Mouse (Mus musculus) liver, embryonic 13.5 days (tissue): ENCODE results near the gene Washc2. TPM values are rescaled to one million over a fixed set of nuclear protein-coding genes. Genes with fewer than 3 reads are reported as not detected.

ENCODE experiments used
- ATAC-seq: fragments of 200-750 bp; cut with Nextera tagmentation; 2 replicates; pipeline ENCODE4 v1.8.0; 2017; ENCODE audit warnings: low read depth, mild to moderate bottlenecking, moderate number of reproducible peaks, moderate library complexity
- DNase-seq: peaks from one replicate; pipeline ENCODE4 v3.0.0; 2022
- H3K27ac ChIP-seq: fragments of 300-500 bp; sonication (generic); 2 replicates; pipeline ENCODE4 v1.5.1; 2015; ENCODE audit warnings: moderate library complexity, mild to moderate bottlenecking, inconsistent platforms
- H3K27me3 ChIP-seq: fragments of 300-500 bp; sonication (generic); 2 replicates; pipeline ENCODE4 v1.6.1; 2015; ENCODE audit warnings: mild to moderate bottlenecking, inconsistent platforms
- H3K36me3 ChIP-seq: fragments of 300-500 bp; sonication (generic); 2 replicates; pipeline ENCODE4 v1.6.1; 2015; ENCODE audit warnings: mild to moderate bottlenecking, inconsistent platforms
- H3K4me1 ChIP-seq: fragments of 300-500 bp; sonication (generic); replicated peaks from 2 replicates; pipeline ENCODE4 v1.6.1; 2015; ENCODE audit warnings: inconsistent platforms
- H3K4me2 ChIP-seq: fragments of 300-500 bp; sonication (generic); 2 replicates; pipeline ENCODE4 v1.6.1; 2015; ENCODE audit warnings: inconsistent platforms, mild to moderate bottlenecking, moderate library complexity
- H3K4me3 ChIP-seq: fragments of 300-500 bp; sonication (generic); replicated peaks from 2 replicates; pipeline ENCODE4 v1.5.1; 2015; ENCODE audit warnings: mild to moderate bottlenecking, inconsistent platforms
- H3K9ac ChIP-seq: fragments of 300-500 bp; sonication (generic); 2 replicates; pipeline ENCODE4 v1.6.1; 2015; ENCODE audit warnings: mild to moderate bottlenecking, inconsistent platforms
- H3K9me3 ChIP-seq: fragments of 300-500 bp; sonication (generic); replicated peaks from 2 replicates; pipeline ENCODE4 v1.6.1; 2016; ENCODE audit warnings: inconsistent platforms
- WGBS: fragments of 180-500 bp; shearing (Covaris S2); methylation state at CpG from one replicate; pipeline ENCODE4 v1.1.7; 2015; ENCODE audit not compliant: insufficient replicate concordance; 5-methylcytosine and 5-hydroxymethylcytosine counted together
- polyA plus RNA-seq: library from polyadenylated mRNA; unstranded; fragments of >200 nt; fragmentation: Nextera tagmentation; extraction: Ambion mirVana; gene quantifications from 2 replicates; pipeline ENCODE4 v1.2.1, GENCODE M21; 2015

Washc2 gene
- polyA plus RNA-seq, 1 experiment from 2014 or later: 13.8 TPM

DNA sequence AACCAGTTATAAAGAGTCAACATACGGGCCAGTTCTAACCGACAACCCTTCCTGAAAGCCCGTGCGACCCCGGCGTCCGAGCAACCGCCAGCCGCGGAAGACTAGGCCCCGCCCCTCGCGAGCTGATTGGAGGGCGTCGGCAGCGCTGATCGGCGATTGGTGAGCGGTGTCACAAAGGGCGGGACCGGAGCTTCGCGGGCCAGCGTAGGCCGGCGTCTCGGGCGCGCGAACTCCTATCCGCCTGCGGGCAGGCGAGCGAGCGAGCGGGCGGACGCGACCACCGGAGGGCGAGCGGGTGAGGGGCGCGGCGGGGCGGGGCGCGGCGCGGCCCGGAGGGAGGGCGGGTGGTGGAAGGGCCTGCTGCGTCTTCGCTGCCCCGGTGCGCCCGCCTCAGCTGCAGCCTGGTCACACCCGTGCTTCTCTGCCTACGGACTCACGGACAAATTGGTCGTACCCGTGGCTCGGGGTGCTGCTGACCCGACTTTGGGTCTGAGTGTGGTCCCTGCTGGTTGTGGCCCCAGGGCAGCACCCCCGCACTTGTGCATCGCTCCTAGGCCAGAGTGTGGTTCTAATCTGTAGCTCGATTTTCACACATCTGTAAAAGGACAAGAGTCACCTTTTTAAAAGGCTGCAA is 56.3 kb downstream of the Washc2 start, which contains the start of gene Zfand4:
Gene Zfand4, plus strand, starts transcription at position 205 of the 634 bp plus-strand sequence.
- no peaks in the 10 kb centered on the region for H3K9me3 ChIP-seq
- peak within 1 kb of the TSS; percentile 74 for H3K4me3 ChIP-seq
- WGBS: under 1% methylated on average over 66 of the region's 67 CpGs
- peak within 1 kb of the TSS; percentile 80 for H3K4me2 ChIP-seq
- DNase-seq (peak; percentile 91), ATAC-seq (peak; percentile 97)
- peaks cover 36% of the 10 kb centered on the region for H3K4me1 ChIP-seq
- no peaks in the 10 kb centered on the region for H3K27me3 ChIP-seq
- H3K9ac ChIP-seq: peak within 1 kb of the TSS; percentile 85
- H3K36me3 ChIP-seq: peaks cover 6% of the 10 kb centered on the region; the same call in 1 of the 2 replicates
- H3K27ac ChIP-seq: peak within 1 kb of the TSS; percentile 81

DNA sequence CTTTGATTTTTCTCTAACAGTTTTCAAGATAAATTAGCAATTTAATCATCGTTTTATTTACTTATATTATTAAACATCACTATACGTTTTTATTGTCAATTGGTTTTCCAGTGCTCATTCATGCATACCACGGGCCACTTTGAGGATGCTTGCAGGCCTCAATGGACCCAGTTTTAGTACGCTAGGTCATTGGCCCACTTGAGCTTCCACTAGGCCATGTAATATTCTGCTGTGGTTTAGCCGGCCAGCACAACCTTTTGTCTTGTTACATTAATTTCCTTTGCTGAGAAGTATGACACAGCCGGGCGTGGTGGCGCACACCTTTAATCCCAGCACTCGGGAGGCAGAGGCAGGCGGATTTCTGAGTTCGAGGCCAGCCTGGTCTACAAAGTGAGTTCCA is 57.0 kb downstream of the Washc2 start:
- 68% methylated on average over 11 of the region's 11 CpGs for WGBS
- no peak for ATAC-seq
- Histone ChIP-seq H3K4me2 (peak overlapping the region; percentile 80), H3K4me1 (peaks cover 36% of the 10 kb centered on the region), H3K27me3 (no peaks in the 10 kb centered on the region), H3K9me3 (no peaks in the 10 kb centered on the region), H3K27ac (peak overlapping the region; percentile 39; the same call in 1 of the 2 replicates), H3K4me3 (peak overlapping the region; percentile 74), H3K9ac (peak overlapping the region; percentile 85), H3K36me3 (peaks cover 3% of the 10 kb centered on the region; the same call in 1 of the 2 replicates)
- DNase-seq: no peak

DNA sequence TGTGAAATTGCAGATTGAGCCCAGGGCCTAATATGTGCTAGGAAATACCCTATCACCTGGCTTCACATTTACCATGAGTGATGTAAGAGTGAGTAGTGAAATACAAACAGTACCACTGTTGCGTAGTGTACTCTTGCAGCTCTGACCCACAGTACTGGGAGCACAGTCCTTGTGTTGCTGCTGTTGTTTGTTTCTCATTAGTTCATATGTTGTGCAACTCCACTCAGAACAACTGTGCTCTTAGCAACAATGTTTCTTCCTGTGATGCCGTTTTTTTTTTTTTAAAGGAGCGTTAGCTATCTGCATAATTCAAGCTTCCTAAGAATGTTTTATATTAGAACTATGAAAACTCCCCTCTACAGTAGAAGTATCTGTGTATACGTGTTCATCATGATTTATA is 57.8 kb downstream of the Washc2 start:
- Histone ChIP-seq H3K9ac (peak overlapping the region; percentile 46; the same call in 1 of the 2 replicates), H3K9me3 (no peaks in the 10 kb centered on the region), H3K27ac (peak overlapping the region; percentile 39), H3K36me3 (peaks cover 3% of the 10 kb centered on the region; the same call in 1 of the 2 replicates), H3K4me3 (no peak overlapping the region), H3K27me3 (no peaks in the 10 kb centered on the region), H3K4me1 (peaks cover 36% of the 10 kb centered on the region), H3K4me2 (peak overlapping the region; percentile 80)
- WGBS: 69% methylated on average over 4 of the region's 4 CpGs
- no peak for DNase-seq
- ATAC-seq: no peak

DNA sequence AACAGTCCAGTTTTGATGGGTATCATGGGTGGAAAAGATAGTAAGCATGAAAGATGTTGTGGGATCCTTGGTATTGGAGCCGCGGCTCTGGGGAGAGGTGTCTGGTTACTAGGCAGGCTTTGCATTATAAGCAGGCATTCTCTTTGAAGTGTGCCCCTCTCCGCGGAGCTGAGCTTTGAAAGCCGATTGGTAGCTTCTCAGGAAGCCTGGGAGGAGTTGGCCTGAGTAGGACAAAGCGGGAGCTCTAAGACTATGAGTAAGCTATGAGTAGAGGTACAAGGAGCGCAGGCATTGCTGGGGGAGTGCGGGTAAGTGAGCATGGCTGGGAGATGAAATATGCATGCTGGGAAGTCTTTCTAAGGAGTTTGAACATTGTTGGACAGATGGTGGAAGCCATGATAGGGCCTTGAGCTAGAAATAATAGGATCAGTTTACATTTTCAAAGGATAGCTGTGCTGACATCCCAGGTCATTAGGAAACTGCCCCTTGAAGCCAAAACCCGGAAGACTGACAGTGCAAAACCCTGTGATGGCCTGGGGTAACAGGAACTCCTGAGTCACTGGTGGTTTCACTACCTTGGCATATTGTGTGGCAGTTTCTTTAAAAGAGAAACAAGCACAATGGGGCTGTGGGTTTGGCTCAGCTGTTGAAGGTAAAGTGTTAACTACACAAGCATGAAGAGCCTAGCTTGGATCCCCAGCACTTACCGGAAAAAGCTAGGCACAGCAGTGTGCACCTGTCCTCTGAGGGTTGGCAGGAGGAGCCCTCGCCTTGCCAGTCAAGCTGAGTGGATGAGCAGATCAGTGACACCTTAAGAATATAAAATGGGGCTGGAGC is 58.7 kb downstream of the Washc2 start:
- H3K9me3 ChIP-seq: no peaks in the 10 kb centered on the region
- H3K36me3 ChIP-seq: peaks cover 3% of the 10 kb centered on the region; the same call in 1 of the 2 replicates
- H3K27me3 ChIP-seq: no peaks in the 10 kb centered on the region
- H3K4me2 ChIP-seq: peak overlapping the region; percentile 80
- peak overlapping the region; percentile 46 for H3K9ac ChIP-seq
- DNase-seq: no peak
- WGBS: 36% methylated on average over 11 of the region's 11 CpGs
- peaks cover 36% of the 10 kb centered on the region for H3K4me1 ChIP-seq
- H3K4me3 ChIP-seq: peak overlapping the region; percentile 6
- peak overlapping the region; percentile 61 for H3K27ac ChIP-seq
- ATAC-seq: peak; percentile 43

DNA sequence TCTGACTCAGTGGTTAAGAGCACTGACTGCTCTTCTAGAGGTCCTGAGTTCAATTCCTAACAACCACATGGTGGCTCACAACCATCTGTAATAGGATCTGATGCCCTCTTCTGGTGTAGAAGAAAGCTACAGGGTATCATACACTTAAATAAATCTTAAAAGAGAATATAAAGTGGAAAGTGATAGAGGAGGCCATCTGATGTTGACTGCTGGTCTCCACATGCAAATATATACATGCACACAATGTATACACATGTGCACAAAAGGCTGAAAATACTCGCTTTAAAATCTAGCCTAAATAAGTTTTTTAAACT is 59.2 kb downstream of the Washc2 start:
- WGBS: 71% methylated on average over 1 of the region's 1 CpGs
- Histone ChIP-seq H3K4me2 (peak overlapping the region; percentile 80), H3K36me3 (no peaks in the 10 kb centered on the region), H3K27me3 (no peaks in the 10 kb centered on the region), H3K4me1 (peaks cover 36% of the 10 kb centered on the region), H3K4me3 (no peak overlapping the region), H3K9me3 (no peaks in the 10 kb centered on the region), H3K27ac (0 out of 2 replicates have a peak overlapping the region, but pooled peaks have one; percentile 61), H3K9ac (0 out of 2 replicates have a peak overlapping the region, but pooled peaks have one; percentile 46)
- DNase-seq (no peak), ATAC-seq (no peak)

DNA sequence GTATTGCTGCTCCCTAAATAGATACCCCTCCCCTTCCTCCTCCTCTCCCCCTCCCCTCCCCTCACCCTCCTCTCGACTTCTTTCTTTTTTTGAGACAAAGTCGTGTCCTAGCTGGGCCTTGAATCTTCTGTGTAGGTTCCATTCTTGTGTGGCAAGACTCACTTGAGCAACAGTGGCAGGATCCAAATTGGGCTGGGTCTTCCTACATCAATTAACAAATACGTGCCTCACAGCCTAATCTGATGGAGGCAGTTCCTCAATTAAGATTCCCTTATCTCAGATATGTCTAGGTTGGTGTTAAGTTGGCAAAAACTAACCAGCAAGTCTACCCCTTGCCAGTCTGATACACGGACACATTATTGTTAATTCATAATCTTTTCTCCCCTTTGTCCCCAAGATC is 67.9 kb downstream of the Washc2 start:
- H3K4me2 ChIP-seq: no peak overlapping the region
- WGBS: 56% methylated on average over 4 of the region's 4 CpGs
- DNase-seq (no peak), ATAC-seq (no peak)
- no peak overlapping the region for H3K9ac ChIP-seq
- H3K9me3 ChIP-seq: no peaks in the 10 kb centered on the region
- H3K27me3 ChIP-seq: no peaks in the 10 kb centered on the region
- no peak overlapping the region for H3K27ac ChIP-seq
- peaks cover 17% of the 10 kb centered on the region for H3K4me1 ChIP-seq
- peaks cover 10% of the 10 kb centered on the region; the same call in 1 of the 2 replicates for H3K36me3 ChIP-seq
- no peak overlapping the region for H3K4me3 ChIP-seq

DNA sequence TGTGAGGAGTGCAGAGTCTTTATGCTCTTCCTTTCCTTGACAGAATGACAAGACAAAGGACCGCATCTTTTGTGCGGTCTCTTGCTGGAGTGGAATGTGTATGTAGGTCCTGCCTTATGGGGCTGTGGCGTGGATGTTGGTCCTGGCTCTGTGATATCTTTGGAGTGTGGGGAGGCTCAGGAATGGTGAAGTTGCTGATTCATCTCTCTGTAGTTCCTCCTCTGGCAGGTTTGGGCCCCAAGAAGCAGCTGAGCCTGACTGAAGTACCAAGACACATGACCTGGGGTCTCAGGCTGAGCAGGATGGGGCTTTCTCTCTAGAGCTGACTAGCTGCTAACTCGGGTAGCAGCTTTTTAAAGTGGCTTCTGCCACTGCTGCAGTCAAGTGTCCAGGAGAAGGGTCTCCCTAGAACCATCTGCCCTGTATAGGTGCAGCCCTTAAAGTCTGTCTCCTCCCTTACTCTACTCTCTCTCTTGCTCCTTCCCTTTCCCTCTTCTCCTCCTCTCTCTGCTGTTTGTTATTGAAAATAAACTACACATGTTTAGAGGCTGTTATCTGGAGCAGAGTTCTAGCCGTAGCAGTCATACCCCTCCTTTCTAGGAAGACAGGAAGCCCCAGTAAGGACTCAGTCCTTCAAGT is 71.0 kb downstream of the Washc2 start:
- Histone ChIP-seq H3K4me3 (no peak overlapping the region), H3K9ac (peak overlapping the region; percentile 47; the same call in 1 of the 2 replicates), H3K4me2 (no peak overlapping the region), H3K9me3 (no peaks in the 10 kb centered on the region), H3K36me3 (peaks cover 13% of the 10 kb centered on the region; the same call in 1 of the 2 replicates), H3K27ac (peak overlapping the region; percentile 68), H3K27me3 (no peaks in the 10 kb centered on the region), H3K4me1 (peaks cover 21% of the 10 kb centered on the region)
- no peak for DNase-seq
- ATAC-seq: peak; percentile 83
- 43% methylated on average over 5 of the region's 5 CpGs for WGBS

DNA sequence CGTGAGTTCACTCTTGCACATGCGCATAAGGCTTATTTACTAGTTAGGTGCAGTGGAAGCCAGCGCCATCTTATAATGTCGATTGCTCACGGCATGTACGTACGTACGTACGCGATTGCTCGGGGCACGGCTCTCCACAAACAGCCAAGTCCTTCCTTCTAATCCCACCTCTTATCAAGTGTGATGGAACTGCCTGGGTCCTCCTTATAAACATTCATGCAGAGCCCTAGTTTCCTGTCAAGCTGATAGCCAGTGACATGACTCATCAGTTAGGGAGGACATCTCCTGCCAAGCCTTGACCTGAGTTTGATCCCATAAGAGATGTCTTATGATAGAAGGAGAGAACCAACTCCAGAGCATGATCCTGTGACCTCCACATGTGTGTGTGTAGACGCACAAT is 73.2 kb downstream of the Washc2 start:
- Histone ChIP-seq H3K27ac (peak overlapping the region; percentile 50; the same call in 1 of the 2 replicates), H3K4me2 (no peak overlapping the region), H3K4me3 (no peak overlapping the region), H3K9me3 (no peaks in the 10 kb centered on the region), H3K27me3 (no peaks in the 10 kb centered on the region), H3K36me3 (peaks cover 9% of the 10 kb centered on the region; the same call in 1 of the 2 replicates), H3K4me1 (peaks cover 25% of the 10 kb centered on the region), H3K9ac (no peak overlapping the region)
- WGBS: 83% methylated on average over 13 of the region's 13 CpGs
- DNase-seq (no peak), ATAC-seq (peak; percentile 74)

DNA sequence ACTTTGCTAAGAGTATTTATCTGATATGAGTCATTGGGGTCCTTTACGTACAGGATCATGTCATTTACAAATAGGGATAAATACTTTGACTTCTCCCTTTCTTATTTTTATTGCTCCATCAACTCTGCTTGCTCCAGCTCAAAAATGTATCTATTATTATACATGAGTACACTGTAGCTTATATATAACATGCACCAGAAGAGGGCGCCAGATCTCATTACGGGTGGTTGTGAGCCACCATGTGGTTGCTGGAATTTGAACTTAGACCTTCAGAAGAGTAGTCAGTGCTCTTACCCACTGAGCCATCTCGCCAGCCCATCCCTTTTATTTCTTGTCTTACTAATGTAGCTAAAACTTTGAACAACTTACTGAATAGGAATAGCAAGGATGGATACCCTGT is 74.7 kb downstream of the Washc2 start:
- Histone ChIP-seq H3K4me1 (peaks cover 39% of the 10 kb centered on the region), H3K9me3 (no peaks in the 10 kb centered on the region)
- peak; percentile 38 for DNase-seq

DNA sequence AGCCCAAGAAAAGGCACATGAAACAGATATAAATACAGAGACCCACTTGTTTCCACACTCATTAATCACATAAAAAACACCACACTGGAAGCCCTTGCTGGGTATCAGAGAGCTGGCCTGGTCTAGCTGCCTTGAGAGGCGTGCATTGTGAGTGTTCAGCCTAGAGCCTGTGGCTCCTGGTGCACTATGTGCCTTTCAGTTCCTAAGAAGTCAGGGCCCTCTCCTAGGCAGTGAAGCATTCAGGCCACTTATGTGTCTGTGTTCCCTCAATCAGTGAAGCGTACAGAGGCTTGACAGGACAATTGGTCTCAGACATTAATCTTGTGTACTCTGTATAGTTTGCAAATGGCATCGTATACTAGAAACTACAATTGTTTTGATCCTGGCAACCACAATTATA is 75.4 kb downstream of the Washc2 start:
- Histone ChIP-seq H3K27me3 (no peaks in the 10 kb centered on the region), H3K9me3 (no peaks in the 10 kb centered on the region), H3K27ac (no peak overlapping the region), H3K4me2 (no peak overlapping the region), H3K4me3 (no peak overlapping the region), H3K9ac (no peak overlapping the region), H3K36me3 (peaks cover 3% of the 10 kb centered on the region; the same call in 1 of the 2 replicates), H3K4me1 (peaks cover 40% of the 10 kb centered on the region)
- ATAC-seq (no peak), DNase-seq (no peak)
- 80% methylated on average over 3 of the region's 3 CpGs for WGBS

More for the DNA sequence above, 74.7 kb downstream of the Washc2 start:
- no peaks in the 10 kb centered on the region for H3K27me3 ChIP-seq
- WGBS: 42% methylated on average over 4 of the region's 4 CpGs
- no peak overlapping the region for H3K9ac ChIP-seq
- peaks cover 4% of the 10 kb centered on the region; the same call in 1 of the 2 replicates for H3K36me3 ChIP-seq
- no peak overlapping the region for H3K27ac ChIP-seq
- no peak overlapping the region for H3K4me3 ChIP-seq
- H3K4me2 ChIP-seq: no peak overlapping the region
- no peak for ATAC-seq

DNA sequence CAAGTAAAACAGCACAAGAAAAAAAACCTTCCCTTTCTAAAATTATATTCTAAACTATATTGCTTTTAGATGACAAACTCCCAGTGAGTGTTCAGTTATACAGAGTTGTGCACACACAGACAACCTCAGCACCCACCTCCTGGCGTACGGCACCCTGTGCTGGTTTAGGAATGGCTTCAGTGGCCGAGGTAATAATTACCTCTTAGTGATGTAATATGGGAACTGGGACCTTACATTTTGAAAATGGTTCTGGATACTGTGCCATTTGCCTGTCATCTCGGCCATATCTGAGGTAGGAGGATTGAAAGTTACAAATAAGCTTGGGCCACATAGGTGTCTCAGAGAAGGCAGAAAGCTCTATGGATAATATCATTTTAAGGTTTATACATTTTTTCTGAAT is 78.5 kb downstream of the Washc2 start:
- DNase-seq (no peak), ATAC-seq (no peak)
- WGBS: 68% methylated on average over 4 of the region's 4 CpGs
- Histone ChIP-seq H3K4me3 (no peak overlapping the region), H3K4me1 (peaks cover 24% of the 10 kb centered on the region), H3K36me3 (peaks cover 4% of the 10 kb centered on the region), H3K27ac (peak overlapping the region; percentile 90), H3K9ac (peak overlapping the region; percentile 19; the same call in 1 of the 2 replicates), H3K27me3 (no peaks in the 10 kb centered on the region), H3K9me3 (no peaks in the 10 kb centered on the region), H3K4me2 (0 out of 2 replicates have a peak overlapping the region, but pooled peaks have one; percentile 44)
